Mouse (Mus musculus): ENCODE results near the gene Scly.

DNA sequence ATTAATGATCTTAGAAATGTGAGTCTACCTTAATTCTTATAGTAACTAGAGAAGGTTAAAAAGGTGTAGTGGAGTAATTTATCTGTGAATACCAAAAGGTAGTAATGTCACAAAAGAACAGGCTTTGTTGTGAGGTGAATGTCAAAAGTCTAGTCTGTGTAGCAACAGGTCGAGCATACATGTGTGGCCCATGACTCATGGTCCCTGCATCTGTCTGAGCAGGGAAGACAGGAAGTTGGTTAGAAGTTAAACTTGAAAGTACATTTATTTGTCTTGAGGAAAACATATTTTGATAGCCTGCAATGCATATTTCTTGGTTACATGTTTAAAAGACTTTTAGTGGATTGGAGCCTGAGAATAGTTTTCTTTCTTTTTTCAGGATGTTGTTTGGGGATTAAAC lies 19.0 kb upstream of the Scly start:
- TF ChIP-seq GATA1 (IDR thresholded peaks at IDR 0.05; ENCODE audit: low read length): no peak
- TF ChIP-seq TAL1 (IDR thresholded peaks at IDR 0.05; ENCODE audit: low read length): no peak

All from erythroblast, embryonic 14.5 days (primary cell).